Mouse (Mus musculus): ENCODE results near the gene Aox1. TPM values are rescaled to one million over a fixed set of nuclear protein-coding genes. Genes with fewer than 3 reads are reported as not detected.

Aox1 gene
- polyA plus RNA-seq, 1 experiment = 2.4 TPM

DNA sequence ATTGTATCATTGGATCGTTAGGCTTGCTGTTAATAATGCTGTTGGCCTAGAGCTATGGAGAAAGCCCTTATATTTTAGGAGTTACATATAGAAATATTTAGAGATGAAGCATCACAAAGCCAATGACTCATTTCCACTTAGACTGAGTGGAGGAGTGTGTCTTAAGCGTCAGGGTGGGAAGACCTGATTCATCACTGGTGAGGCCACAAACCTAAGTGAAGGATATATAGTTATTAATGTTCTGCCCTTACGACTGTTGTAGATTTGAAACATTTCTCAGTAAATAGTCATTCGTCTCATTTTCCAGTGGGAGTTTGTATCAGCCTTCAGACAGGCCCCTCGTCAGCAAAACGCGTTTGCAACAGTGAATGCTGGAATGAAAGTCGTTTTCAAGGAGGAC is 122.5 kb downstream of the Aox1 start:
- TF ChIP-seq CTCF (IDR thresholded peaks at IDR 0.05; ENCODE audit: borderline replicate concordance, control insufficient read depth, extremely low read depth, insufficient read depth, low read length, poor library complexity) (no peak), POLR2A (IDR thresholded peaks at IDR 0.05; ENCODE audit: control insufficient read depth, extremely low read depth, insufficient read depth, low read length, poor library complexity) (no peak)
- no peak overlapping the region for H3K4me3 ChIP-seq (ENCODE audit: control insufficient read depth, insufficient read depth, low read length)
- H3K27me3 ChIP-seq (ENCODE audit: control insufficient read depth, insufficient read depth, low read length) = no peaks in the 10 kb centered on the region
- H3K4me1 ChIP-seq (replicated peaks; ENCODE audit: control insufficient read depth, insufficient read depth, low read length) = no peaks in the 10 kb centered on the region
- no peak overlapping the region for H3K27ac ChIP-seq (ENCODE audit: control insufficient read depth, insufficient read depth, low read length)
- DNase-seq = no peak
- WGBS = 86% methylated on average over 8 of the region's 8 CpGs
- H3K36me3 ChIP-seq (ENCODE audit: control insufficient read depth, insufficient read depth, low read length) = no peaks in the 10 kb centered on the region

Other genes with a start within 250 kb of the Aox1 start
- 3.6 and 4.9 TPM in 2 replicates for gene Sgo2a, start 34.0 kb upstream of the Aox1 start, polyA plus RNA-seq (2012; rRNA removed)
- 17.7 and 18.1 TPM in 2 replicates for gene Kctd18, start 11.0 kb upstream of the Aox1 start, polyA plus RNA-seq (2012; rRNA removed)
- gene Aox3, start 83.2 kb downstream of the Aox1 start, polyA plus RNA-seq (2012; rRNA removed) = 0.20 and 0.43 TPM in 2 replicates
- gene Aox4, start 180.5 kb downstream of the Aox1 start, polyA plus RNA-seq (2012; rRNA removed) = 0.18 and 0.43 TPM in 2 replicates
- gene Aox2, start 248.4 kb downstream of the Aox1 start, polyA plus RNA-seq (2012; rRNA removed) = 0.46 and 0.50 TPM in 2 replicates